Mouse (Mus musculus): ENCODE data around the gene Fam172a.

GRCm38 (mm10) chr13:77688651-77689050 lies 13.2 kb upstream of the Fam172a start:
- TF ChIP-seq CTCF (IDR thresholded peaks at IDR 0.05; ENCODE audit: extremely low read depth, insufficient read depth, low read length) = no peak
- TF ChIP-seq POLR2A (IDR thresholded peaks at IDR 0.05; ENCODE audit: extremely low read depth, insufficient read depth, low read length) = no peak

Data from cortical plate, adult 2 months (tissue).